Mouse (Mus musculus) megakaryocyte, adult 5-6 weeks (primary cell): ENCODE data around the gene Rgs1. TPM values are rescaled to one million over a fixed set of nuclear protein-coding genes. Genes with fewer than 3 reads are reported as not detected.

Experiments
- ATAC-seq: 2 replicates; pipeline ENCODE4 v1.8.0; 2016; ENCODE audit warnings: mild to moderate bottlenecking, inconsistent platforms; ENCODE audit not compliant: poor library complexity, severe bottlenecking
- total RNA-seq, 2 experiments: library from RNA; stranded (forward) in 1 of 2; stranded (reverse) in 1 of 2; fragments of 153-499, 151-499 nt in 1 of 2; fragments of 221-1000, 200-1000 nt in 1 of 2; gene quantifications; 2 replicates each; pipeline versions ENCODE4 v1.2.3 to v1.2.4; 2015 to 2017

The Rgs1 gene
- total RNA-seq, 2 experiments from 2014 or later, result 22.9 to 53.3 TPM

- ATAC-seq, result no peak
These were observed 49.5 kb downstream of the Rgs1 start for GRCm38 (mm10) chr1:144199538-144199937.

GRCm38 (mm10) chr1:144197684-144198083 is 51.4 kb downstream of the Rgs1 start:
- ATAC-seq, result peak; percentile 65

Other genes starting within 250 kb of the Rgs1 start
- 474 and 499 TPM in 2 replicates for gene Rgs2, start 245.1 kb downstream of the Rgs1 start, total RNA-seq (2015)
- 300 and 347 TPM in 2 replicates for gene Rgs2, start 245.1 kb downstream of the Rgs1 start, total RNA-seq (2017)
- gene Rgs13, start 71.9 kb downstream of the Rgs1 start, total RNA-seq (2015), result not detected in 2 replicates
- not detected in 2 replicates for gene Rgs13, start 71.9 kb downstream of the Rgs1 start, total RNA-seq (2017)